Mouse (Mus musculus) embryonic facial prominence, embryonic 10.5 days (tissue): ENCODE measurements around the gene Galnt13. TPM values are rescaled to one million over a fixed set of nuclear protein-coding genes. Genes with fewer than 3 reads are reported as not detected.

Source experiments
- DNase-seq: peaks from one replicate; pipeline ENCODE4 v3.0.0-alpha.2; 2017; ENCODE audit warnings: low spot score
- H3K27ac ChIP-seq: fragments of 300-500 bp; sonication (generic); replicated peaks from 2 replicates; pipeline ENCODE4 v1.5.1; 2016; ENCODE audit warnings: mild to moderate bottlenecking
- H3K27me3 ChIP-seq: fragments of 300-500 bp; sonication (generic); replicated peaks from 2 replicates; pipeline ENCODE4 v1.6.1; 2016; ENCODE audit warnings: low read depth, mild to moderate bottlenecking; ENCODE audit not compliant: poor library complexity, severe bottlenecking
- H3K36me3 ChIP-seq: fragments of 300-500 bp; sonication (generic); replicated peaks from 2 replicates; pipeline ENCODE4 v1.6.1; 2016; ENCODE audit warnings: mild to moderate bottlenecking, moderate library complexity
- H3K4me1 ChIP-seq: fragments of 300-500 bp; sonication (generic); 2 replicates; pipeline ENCODE4 v1.6.1; 2016
- H3K4me3 ChIP-seq: fragments of 300-500 bp; sonication (generic); 2 replicates; pipeline ENCODE4 v1.5.1; 2016; ENCODE audit warnings: mild to moderate bottlenecking, moderate library complexity
- H3K9me3 ChIP-seq: fragments of 300-500 bp; sonication (generic); 2 replicates; pipeline ENCODE4 v1.6.1; 2016; ENCODE audit warnings: mild to moderate bottlenecking
- WGBS: fragments of 180-500 bp; shearing (Covaris S2); methylation state at CpG from one replicate; pipeline ENCODE4 v1.1.7; 2016; 5-methylcytosine and 5-hydroxymethylcytosine counted together
- polyA plus RNA-seq: library from polyadenylated mRNA; unstranded; fragments of >200 nt; fragmentation: Nextera tagmentation; extraction: Ambion mirVana; gene quantifications from 2 replicates; pipeline ENCODE4 v1.2.1, GENCODE M21; 2016

Galnt13 gene
- 1.3 and 1.5 TPM in 2 replicates for polyA plus RNA-seq

- peak; percentile 81 for DNase-seq
- Histone ChIP-seq H3K27ac (peak within 1 kb of the TSS; percentile 63), H3K4me1 (peaks cover 12% of the 10 kb centered on the region), H3K4me3 (peak within 1 kb of the TSS; percentile 70), H3K36me3 (no peaks in the 10 kb centered on the region), H3K27me3 (peaks cover 48% of the 10 kb centered on the region), H3K9me3 (no peaks in the 10 kb centered on the region)
- WGBS = under 1% methylated on average over 80 of the region's 81 CpGs
These were observed at the start of gene Galnt13 for GRCm38 (mm10) chr2:54435937-54436735. Gene Galnt13 (plus strand): TSS chr2:54436317.

GRCm38 (mm10) chr2:54431060-54431459 is 5.1 kb upstream of the Galnt13 start:
- H3K9me3 ChIP-seq = no peaks in the 10 kb centered on the region
- DNase-seq = no peak
- H3K36me3 ChIP-seq = no peaks in the 10 kb centered on the region
- WGBS = 51% methylated on average over 2 of the region's 2 CpGs
- peaks cover 15% of the 10 kb centered on the region for H3K27me3 ChIP-seq
- peaks cover 5% of the 10 kb centered on the region for H3K4me1 ChIP-seq
- no peak overlapping the region for H3K27ac ChIP-seq
- no peak overlapping the region for H3K4me3 ChIP-seq

- peaks cover 12% of the 10 kb centered on the region for H3K4me1 ChIP-seq
- H3K27ac ChIP-seq = no peak overlapping the region
- 44% methylated on average over 10 of the region's 10 CpGs for WGBS
- DNase-seq = peak; percentile 8
- peaks cover 48% of the 10 kb centered on the region for H3K27me3 ChIP-seq
- no peaks in the 10 kb centered on the region for H3K9me3 ChIP-seq
- no peaks in the 10 kb centered on the region for H3K36me3 ChIP-seq
- H3K4me3 ChIP-seq = peak overlapping the region; percentile 70
These were observed 737 bp upstream of the Galnt13 start for GRCm38 (mm10) chr2:54435380-54435779.

GRCm38 (mm10) chr2:54436736-54437500 is 801 bp downstream of the Galnt13 start:
- WGBS = 2% methylated on average over 42 of the region's 42 CpGs
- H3K4me1 ChIP-seq = peaks cover 12% of the 10 kb centered on the region
- peaks cover 48% of the 10 kb centered on the region for H3K27me3 ChIP-seq
- peak overlapping the region; percentile 70 for H3K4me3 ChIP-seq
- no peaks in the 10 kb centered on the region for H3K9me3 ChIP-seq
- peak; percentile 40 for DNase-seq
- peak overlapping the region; percentile 63 for H3K27ac ChIP-seq
- no peaks in the 10 kb centered on the region for H3K36me3 ChIP-seq

- Histone ChIP-seq H3K27ac (no peak overlapping the region), H3K36me3 (no peaks in the 10 kb centered on the region), H3K27me3 (peaks cover 48% of the 10 kb centered on the region), H3K4me1 (peaks cover 12% of the 10 kb centered on the region), H3K4me3 (peak overlapping the region; percentile 70), H3K9me3 (no peaks in the 10 kb centered on the region)
- DNase-seq = peak; percentile 18
- 5% methylated on average over 9 of the region's 9 CpGs for WGBS
These were observed 1.3 kb downstream of the Galnt13 start for GRCm38 (mm10) chr2:54437501-54437830.

- DNase-seq = no peak
- WGBS = 84% methylated on average over 9 of the region's 9 CpGs
- Histone ChIP-seq H3K4me1 (no peaks in the 10 kb centered on the region), H3K27me3 (peaks cover 14% of the 10 kb centered on the region), H3K36me3 (no peaks in the 10 kb centered on the region), H3K4me3 (no peak overlapping the region), H3K9me3 (no peaks in the 10 kb centered on the region), H3K27ac (no peak overlapping the region)
These were observed 6.8 kb downstream of the Galnt13 start for GRCm38 (mm10) chr2:54442734-54443500.

GRCm38 (mm10) chr2:54483426-54483825 is 47.3 kb downstream of the Galnt13 start:
- 82% methylated on average over 5 of the region's 5 CpGs for WGBS
- no peak for DNase-seq
- Histone ChIP-seq H3K4me1 (no peaks in the 10 kb centered on the region), H3K27ac (no peak overlapping the region), H3K27me3 (no peaks in the 10 kb centered on the region), H3K36me3 (no peaks in the 10 kb centered on the region), H3K9me3 (no peaks in the 10 kb centered on the region), H3K4me3 (no peak overlapping the region)

GRCm38 (mm10) chr2:54522989-54523388 is 86.9 kb downstream of the Galnt13 start:
- H3K36me3 ChIP-seq = no peaks in the 10 kb centered on the region
- DNase-seq = no peak
- H3K27me3 ChIP-seq = no peaks in the 10 kb centered on the region
- no peaks in the 10 kb centered on the region for H3K4me1 ChIP-seq
- WGBS = 90% methylated on average over 3 of the region's 3 CpGs
- H3K9me3 ChIP-seq = no peaks in the 10 kb centered on the region
- H3K27ac ChIP-seq = no peak overlapping the region
- H3K4me3 ChIP-seq = no peak overlapping the region

GRCm38 (mm10) chr2:54527073-54527472 is 91.0 kb downstream of the Galnt13 start:
- Histone ChIP-seq H3K4me3 (no peak overlapping the region), H3K36me3 (no peaks in the 10 kb centered on the region), H3K27ac (no peak overlapping the region), H3K27me3 (no peaks in the 10 kb centered on the region), H3K4me1 (no peaks in the 10 kb centered on the region), H3K9me3 (no peaks in the 10 kb centered on the region)
- 77% methylated on average over 3 of the region's 3 CpGs for WGBS
- DNase-seq = no peak

- 88% methylated on average over 10 of the region's 10 CpGs for WGBS
- no peak for DNase-seq
- Histone ChIP-seq H3K27ac (no peak overlapping the region), H3K9me3 (no peaks in the 10 kb centered on the region), H3K4me1 (no peaks in the 10 kb centered on the region), H3K27me3 (no peaks in the 10 kb centered on the region), H3K36me3 (no peaks in the 10 kb centered on the region), H3K4me3 (no peak overlapping the region)
These were observed 122.4 kb downstream of the Galnt13 start for GRCm38 (mm10) chr2:54558357-54559153.

GRCm38 (mm10) chr2:54565068-54565467 is 129.0 kb downstream of the Galnt13 start:
- Histone ChIP-seq H3K4me3 (no peak overlapping the region), H3K36me3 (no peaks in the 10 kb centered on the region), H3K4me1 (no peaks in the 10 kb centered on the region), H3K27ac (no peak overlapping the region), H3K9me3 (no peaks in the 10 kb centered on the region), H3K27me3 (no peaks in the 10 kb centered on the region)
- WGBS = 82% methylated on average over 3 of the region's 3 CpGs
- DNase-seq = no peak

- no peaks in the 10 kb centered on the region for H3K4me1 ChIP-seq
- no peak overlapping the region for H3K27ac ChIP-seq
- DNase-seq = no peak
- WGBS = 76% methylated on average over 2 of the region's 2 CpGs
- H3K27me3 ChIP-seq = no peaks in the 10 kb centered on the region
- H3K36me3 ChIP-seq = no peaks in the 10 kb centered on the region
- H3K4me3 ChIP-seq = no peak overlapping the region
- H3K9me3 ChIP-seq = no peaks in the 10 kb centered on the region
These were observed 131.1 kb downstream of the Galnt13 start for GRCm38 (mm10) chr2:54567186-54567585.
